Mouse (Mus musculus) adipocyte (in vitro differentiated cells): ENCODE results near the gene Glrx5.

ENCODE experiments used
- DNase-seq: peaks from one replicate; pipeline ENCODE4 v3.0.0-alpha.2; 2016; ENCODE audit warnings: low spot score

Gene Glrx5

DNA sequence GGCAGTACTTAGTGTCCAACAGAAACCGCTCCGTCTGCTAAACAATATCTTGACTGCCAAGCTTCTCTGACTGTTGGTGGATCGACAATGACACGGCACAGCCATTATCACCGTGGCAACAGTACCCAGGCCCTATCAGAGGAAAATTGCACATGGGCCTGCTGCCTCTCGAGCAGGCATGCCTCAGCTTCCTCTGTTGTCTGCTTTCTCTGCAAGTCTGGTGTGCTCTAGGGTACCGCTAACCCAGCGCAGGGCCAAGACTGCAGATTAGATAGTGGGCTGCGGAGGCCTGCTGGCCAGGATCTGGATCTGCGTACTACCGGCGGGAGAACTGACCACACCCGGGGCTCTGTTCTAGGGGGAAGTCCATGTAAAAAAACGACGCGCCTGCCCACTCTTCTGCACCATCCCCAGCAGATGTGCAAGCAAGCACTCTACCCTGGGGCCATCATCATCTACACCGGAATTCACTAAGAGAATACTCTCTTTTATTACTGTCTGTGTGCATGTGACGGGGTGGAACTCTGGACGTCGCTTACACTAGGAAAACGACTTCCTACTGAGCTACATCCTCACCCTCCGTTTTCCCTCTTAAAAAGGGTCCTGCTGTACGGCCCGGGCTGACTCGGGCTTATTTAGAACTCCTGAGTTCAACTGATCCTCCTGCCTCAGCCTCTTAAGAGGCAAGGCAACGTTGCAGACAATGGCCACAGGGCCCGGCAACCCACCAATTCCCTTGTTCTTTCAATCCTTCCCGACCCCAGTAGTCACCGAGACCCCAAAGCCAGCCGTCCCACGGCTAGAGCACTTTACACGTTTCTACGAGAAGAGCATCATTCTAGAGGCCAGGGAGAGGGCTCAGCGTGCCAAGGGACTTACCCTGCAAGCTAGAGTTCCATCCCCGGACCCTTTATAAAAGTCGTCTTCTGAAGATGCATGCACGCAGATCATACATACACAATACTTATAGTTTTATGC, 1.1 kb upstream of the Glrx5 start:
- no peak for DNase-seq

GRCm38 (mm10) chr12:105032832-105033775, 616 bp downstream of the Glrx5 start:
- peak; percentile 49 for DNase-seq

DNA sequence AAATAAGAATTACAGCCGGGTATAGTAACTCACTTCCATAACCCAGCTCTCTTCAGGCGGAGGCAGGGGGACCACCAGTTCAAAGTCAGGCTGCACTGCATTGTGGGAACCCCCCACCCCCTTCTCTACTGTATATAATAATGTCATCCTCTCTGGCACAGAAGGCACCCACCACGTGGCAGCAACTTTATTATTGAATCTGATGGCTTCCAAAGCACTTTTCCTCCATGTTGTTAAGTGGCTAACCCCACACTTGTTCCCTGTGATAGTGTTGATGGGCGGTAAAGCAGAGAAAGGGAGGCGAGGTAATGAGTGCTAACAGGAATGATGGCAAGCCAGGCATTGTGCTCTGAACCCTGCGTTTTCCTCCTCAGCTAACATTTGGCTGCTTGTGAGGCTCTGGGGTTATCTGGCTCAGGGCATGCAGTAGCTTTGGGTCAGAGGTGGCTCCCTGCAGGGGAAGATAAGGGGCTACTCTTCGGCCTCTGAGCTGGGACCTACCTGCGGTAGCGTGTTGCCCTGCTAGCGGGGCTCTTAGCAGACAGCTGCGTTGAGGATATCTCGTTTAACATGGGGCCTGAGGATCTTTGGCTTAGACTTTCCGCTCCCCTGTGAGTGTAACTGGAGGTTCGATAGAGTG, 1.8 kb downstream of the Glrx5 start:
- DNase-seq, result no peak

GRCm38 (mm10) chr12:105038211-105038610, 5.7 kb downstream of the Glrx5 start:
- no peak for DNase-seq

GRCm38 (mm10) chr12:105038918-105039317, 6.4 kb downstream of the Glrx5 start:
- no peak for DNase-seq

GRCm38 (mm10) chr12:105039578-105040289, 7.2 kb downstream of the Glrx5 start:
- DNase-seq, result no peak

DNA sequence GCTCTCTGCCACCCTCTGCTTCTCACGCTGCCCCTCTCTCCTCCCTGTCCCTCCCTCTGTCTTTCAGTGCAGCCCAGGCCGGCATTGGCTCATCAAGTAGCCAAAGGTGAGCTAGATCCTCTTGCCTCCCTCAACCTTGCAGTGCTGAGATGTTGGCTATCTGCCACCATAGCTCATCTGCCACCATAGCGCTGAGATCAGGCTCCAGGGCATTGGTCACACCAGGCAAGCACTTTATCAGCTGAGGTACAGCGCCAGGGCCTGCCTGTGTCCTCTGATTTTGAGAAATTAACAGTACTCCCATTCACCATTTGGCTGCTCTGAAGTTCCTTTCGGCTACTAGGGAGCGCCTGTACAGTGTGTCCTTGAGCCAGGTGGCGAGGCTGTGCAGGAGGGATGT, 8.5 kb downstream of the Glrx5 start:
- DNase-seq, result no peak

- no peak for DNase-seq
These were observed 10.6 kb downstream of the Glrx5 start for GRCm38 (mm10) chr12:105043081-105043480.

GRCm38 (mm10) chr12:105044775-105045174, 12.3 kb downstream of the Glrx5 start:
- no peak for DNase-seq

DNA sequence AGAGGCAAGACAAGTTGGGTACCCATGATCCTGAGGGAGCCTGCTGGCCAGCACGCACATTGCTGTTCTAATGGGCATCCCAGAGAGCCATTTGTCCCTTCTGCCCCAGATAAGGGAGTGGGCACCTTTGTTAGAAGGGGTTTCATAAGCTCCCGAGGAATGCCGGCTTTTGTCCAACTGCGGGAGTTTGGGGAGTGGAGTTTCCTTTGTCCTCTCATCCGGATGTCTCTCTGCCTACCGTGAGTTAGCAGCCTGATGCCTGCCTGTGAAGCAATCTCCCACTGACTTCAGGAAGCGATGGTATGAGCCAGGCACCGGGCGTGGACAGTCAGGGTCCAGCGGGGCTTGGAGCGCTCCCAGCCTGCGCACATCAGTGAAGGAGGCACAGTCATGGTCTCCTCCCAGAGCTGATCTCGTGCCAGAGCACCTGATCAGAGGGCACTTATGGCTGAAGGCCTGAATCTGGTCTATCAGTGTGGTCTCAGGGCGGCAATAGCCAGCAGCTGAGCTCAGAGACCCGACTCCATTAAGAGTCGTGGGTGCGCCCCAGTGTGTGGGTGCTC, 15.9 kb downstream of the Glrx5 start:
- DNase-seq, result no peak

DNA sequence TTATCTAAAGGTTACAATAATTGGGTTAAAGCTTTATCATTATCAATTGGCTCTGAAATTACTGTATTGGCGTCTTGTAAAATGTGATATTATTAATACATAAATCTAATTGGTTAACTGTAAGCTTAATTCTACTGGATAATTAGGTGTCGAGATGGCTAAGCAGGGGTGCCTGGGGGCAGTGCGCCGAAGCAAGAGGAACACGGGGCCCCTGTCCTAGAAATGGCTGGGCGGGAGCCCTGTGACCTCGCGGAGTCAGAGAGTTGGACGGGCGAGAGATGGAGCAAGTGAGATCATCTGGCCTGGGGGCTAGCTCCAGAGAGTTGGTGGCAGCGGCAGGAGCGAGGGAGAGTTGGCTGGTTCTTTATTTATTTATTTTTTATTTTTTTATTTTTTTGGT, 17.3 kb downstream of the Glrx5 start:
- DNase-seq, result no peak

DNA sequence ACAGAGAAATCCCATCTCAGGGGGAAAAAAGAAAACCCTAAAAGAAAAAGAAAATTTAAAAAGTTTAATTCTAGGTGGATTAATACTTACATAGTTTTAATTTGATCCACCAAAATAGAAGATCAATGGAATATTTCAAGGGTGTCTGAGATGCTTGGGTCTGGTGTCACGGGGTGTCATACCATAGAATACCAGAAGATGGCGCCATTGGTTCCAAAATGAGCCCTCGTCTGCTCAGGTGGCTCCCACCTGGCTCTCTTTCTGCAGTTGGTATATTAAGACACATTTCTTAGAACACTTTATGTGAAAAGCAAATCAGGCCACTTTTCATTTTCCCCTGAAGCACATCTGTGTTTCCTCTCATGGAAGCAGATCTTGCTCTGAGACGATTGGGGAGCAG, 18.4 kb downstream of the Glrx5 start:
- peak; percentile 50 for DNase-seq

DNA sequence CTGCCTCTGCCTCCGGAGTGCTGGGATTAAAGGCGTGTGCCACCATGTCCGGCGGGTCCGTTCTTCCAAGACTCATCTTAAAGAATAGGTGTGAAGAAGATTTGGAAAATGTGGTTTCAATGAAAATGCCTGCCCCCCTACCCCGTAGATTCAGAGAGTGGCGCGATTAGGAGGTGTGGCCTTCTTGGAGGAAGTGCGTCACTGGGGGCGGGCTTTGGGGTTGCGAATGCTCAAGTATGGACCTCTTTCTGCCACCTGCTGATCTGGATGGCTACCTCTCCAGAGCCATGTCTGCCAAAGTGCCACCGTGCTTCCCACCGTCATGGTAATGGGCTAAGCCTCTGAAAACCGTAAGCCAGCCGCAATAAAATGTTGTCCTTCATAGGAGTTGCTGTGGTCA, 21.6 kb downstream of the Glrx5 start:
- DNase-seq, result no peak

GRCm38 (mm10) chr12:105055308-105055707, 22.8 kb downstream of the Glrx5 start:
- DNase-seq, result no peak

- DNase-seq, result no peak
These were observed 27.5 kb downstream of the Glrx5 start for GRCm38 (mm10) chr12:105060006-105060405.

DNA sequence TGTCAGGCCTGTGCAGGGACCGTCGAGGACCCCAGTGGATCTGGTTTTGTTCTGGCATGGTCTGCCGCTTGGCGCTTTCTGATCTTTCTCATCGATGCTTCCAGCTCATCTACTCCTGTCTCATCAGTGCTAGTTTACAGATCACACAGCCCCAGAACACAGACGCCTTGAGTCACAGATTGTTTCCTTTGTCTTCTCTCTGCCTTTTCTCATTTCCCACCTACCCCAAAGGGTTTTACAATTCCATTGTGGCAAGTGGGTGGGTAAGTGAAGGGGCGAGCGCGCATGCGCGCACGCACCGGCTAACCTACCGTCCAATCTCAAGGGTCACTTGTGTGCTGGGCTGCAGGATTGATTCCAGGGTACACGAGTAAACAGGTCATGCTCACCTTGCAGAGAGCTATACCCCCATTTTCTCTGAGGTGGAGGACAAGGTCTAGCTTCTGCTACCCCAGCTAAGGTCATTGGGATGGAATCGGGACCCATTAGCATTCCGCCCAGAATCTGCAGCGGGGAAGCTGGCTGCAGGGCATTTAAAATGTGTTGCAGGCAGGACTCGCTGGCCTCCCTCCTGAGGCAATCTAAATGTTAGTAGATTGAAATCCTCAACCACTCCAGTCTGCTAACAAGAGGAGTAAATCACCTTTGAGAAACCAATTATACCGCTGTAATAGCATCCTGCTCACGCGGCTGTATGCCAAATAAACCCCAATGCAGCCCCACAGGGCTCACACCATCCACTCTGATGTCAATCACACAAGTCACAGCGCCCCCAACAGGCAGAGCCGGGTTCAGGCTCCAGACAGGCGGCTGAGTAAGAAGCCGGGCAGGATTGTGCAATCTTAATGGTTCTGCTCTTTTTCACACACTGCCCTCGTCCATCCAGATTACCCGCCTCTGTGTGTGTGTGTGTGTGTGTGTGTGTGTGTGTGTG, 31.0 kb downstream of the Glrx5 start:
- DNase-seq, result no peak

- DNase-seq, result no peak
These were observed 31.7 kb downstream of the Glrx5 start for GRCm38 (mm10) chr12:105064168-105064567.

- no peak for DNase-seq
These were observed 32.6 kb downstream of the Glrx5 start for GRCm38 (mm10) chr12:105065119-105065518.

- no peak for DNase-seq
These were observed 34.0 kb downstream of the Glrx5 start for GRCm38 (mm10) chr12:105066523-105066922.

DNA sequence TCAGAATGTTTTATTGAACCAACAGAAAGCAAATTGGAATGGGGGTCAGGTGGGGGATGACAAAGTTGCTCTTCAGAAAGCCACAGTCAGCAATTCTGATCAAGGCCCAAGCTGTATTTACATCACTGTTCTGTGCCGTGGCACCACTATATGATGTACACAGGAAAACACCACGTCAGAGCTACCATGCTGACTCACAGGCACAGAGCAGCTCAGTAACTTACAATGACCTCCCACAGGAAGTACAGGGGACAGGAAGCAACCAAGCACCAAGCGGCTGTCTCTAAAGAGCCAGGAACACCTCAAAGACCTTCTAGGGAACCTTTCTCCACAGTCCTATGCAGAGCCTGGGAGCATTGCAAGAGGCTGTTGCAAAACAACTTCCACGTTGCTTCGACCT, 36.4 kb downstream of the Glrx5 start:
- DNase-seq, result no peak
